Mouse (Mus musculus) ES-E14 (cell line): ENCODE results near the gene Zfand3. TPM values are rescaled to one million over a fixed set of nuclear protein-coding genes. Genes with fewer than 3 reads are reported as not detected.

Experiments used
- DNase-seq: peaks from one replicate; pipeline ENCODE4 v3.0.0-alpha.2; 2013; ENCODE audit warnings: low read depth, low spot score
- H3K27ac ChIP-seq: 2 replicates; pipeline ENCODE4 v1.5.1; 2012; ENCODE audit warnings: low read depth, mild to moderate bottlenecking, low read length, moderate library complexity, mixed read lengths; ENCODE audit not compliant: poor library complexity, insufficient read depth, severe bottlenecking
- H3K36me3 ChIP-seq: 2 replicates; pipeline ENCODE4 v1.6.1; 2012; ENCODE audit warnings: mild to moderate bottlenecking, low read length, moderate library complexity, mixed read lengths; ENCODE audit not compliant: control insufficient read depth, poor library complexity, insufficient read depth, severe bottlenecking
- H3K4me1 ChIP-seq, 2 experiments: fragments of 150-350 bp in 1 of 2; sonication (generic) in 1 of 2; 2 replicates each; pipeline ENCODE4 v1.6.1; 2012; ENCODE audit warnings: low read length in 2 of 2, mild to moderate bottlenecking in 1 of 2, mixed read lengths in 1 of 2; ENCODE audit not compliant: control insufficient read depth in 2 of 2, insufficient read depth in 2 of 2, poor library complexity in 1 of 2
- H3K4me3 ChIP-seq, 2 experiments: fragments of 150-350 bp in 1 of 2; sonication (generic) in 1 of 2; 2 replicates each; pipeline ENCODE4 v1.5.1; 2012; ENCODE audit warnings: low read length in 2 of 2, low read depth in 1 of 2, mild to moderate bottlenecking in 1 of 2, mixed read lengths in 1 of 2; ENCODE audit not compliant: insufficient read depth in 1 of 2, poor library complexity in 1 of 2, severe bottlenecking in 1 of 2
- H3K9ac ChIP-seq: 2 replicates; pipeline ENCODE4 v1.6.1; 2012; ENCODE audit warnings: low read depth, mild to moderate bottlenecking, low read length, mixed read lengths; ENCODE audit not compliant: poor library complexity, insufficient read depth, severe bottlenecking
- H3K9me3 ChIP-seq: fragments of 150-350 bp; sonication (generic); 2 replicates; pipeline ENCODE4 v1.6.1; 2012; ENCODE audit warnings: low read depth, mild to moderate bottlenecking, low read length; ENCODE audit not compliant: control insufficient read depth, insufficient read depth
- CHD2 ChIP-seq: IDR thresholded peaks from 2 replicates; pipeline ENCODE4 v1.6.1; 2014; ENCODE audit warnings: mild to moderate bottlenecking, low read depth, low read length, inconsistent platforms
- HCFC1 ChIP-seq: IDR thresholded peaks from 2 replicates; pipeline ENCODE4 v1.6.1; 2012; ENCODE audit warnings: low read length, inconsistent platforms, borderline replicate concordance; ENCODE audit not compliant: insufficient read depth
- MAFK ChIP-seq: IDR thresholded peaks from 2 replicates; pipeline ENCODE4 v1.6.1; 2014; ENCODE audit warnings: mild to moderate bottlenecking, low read depth, low read length, inconsistent platforms; ENCODE audit not compliant: insufficient read depth
- ZC3H11A ChIP-seq: IDR thresholded peaks from 2 replicates; pipeline ENCODE4 v1.6.1; 2012; ENCODE audit warnings: low read depth, mild to moderate bottlenecking, inconsistent platforms, low read length, borderline replicate concordance
- ZNF384 ChIP-seq: IDR thresholded peaks from 2 replicates; pipeline ENCODE4 v1.6.1; 2012; ENCODE audit warnings: low read depth, low read length, inconsistent platforms
- in situ Hi-C, 2 experiments: fragments of 600-800 bp; cut with MboI; formaldehyde crosslinking; loops; one replicate each; pipeline ENCODE4 v1.15.1; 2025; ENCODE audit warnings: low sequenced_read_pairs in 2 of 2, inconsistent platforms in 1 of 2; ENCODE audit not compliant: unreplicated experiment in 2 of 2
- total RNA-seq: library from RNA; depleted of rRNA; stranded (reverse); fragments of 300-350 nt; gene quantifications from 2 replicates; pipeline ENCODE4 v1.2.3, GENCODE M21; 2012

Gene Zfand3
- total RNA-seq, 1 experiment = 43.3 TPM

- H3K4me1 ChIP-seq = peaks cover 0 to under 1% of the 10 kb centered on the region in 2 experiments; a peak in 2 of 4 replicates
- H3K4me3 ChIP-seq = no peak overlapping the region
- H3K36me3 ChIP-seq = peaks cover 9% of the 10 kb centered on the region; the same call in 1 of the 2 replicates
- H3K9ac ChIP-seq = no peak overlapping the region
- TF ChIP-seq CHD2 (no peak), ZNF384 (no peak), MAFK (no peak), HCFC1 (no peak), ZC3H11A (no peak)
- in situ Hi-C loops = no loop called here
- no peak overlapping the region for H3K27ac ChIP-seq
- H3K9me3 ChIP-seq = no peaks in the 10 kb centered on the region
- DNase-seq = no peak
Measured at GRCm38 (mm10) chr17:30193615-30194014, 189.1 kb downstream of the Zfand3 start.

- Histone ChIP-seq H3K9me3 (no peaks in the 10 kb centered on the region), H3K4me1 (no peaks in the 10 kb centered on the region; a peak in 1 of 4 replicates), H3K9ac (no peak overlapping the region), H3K36me3 (peaks cover 9% of the 10 kb centered on the region; the same call in 1 of the 2 replicates), H3K27ac (no peak overlapping the region), H3K4me3 (no peak overlapping the region)
- TF ChIP-seq MAFK = no peak
- TF ChIP-seq CHD2 = no peak
- TF ChIP-seq ZC3H11A = no peak
- no peak for DNase-seq
- in situ Hi-C loops = no loop called here
Measured at GRCm38 (mm10) chr17:30194091-30194490, 189.6 kb downstream of the Zfand3 start.

- Histone ChIP-seq H3K27ac (no peak overlapping the region), H3K36me3 (peaks cover 9% of the 10 kb centered on the region; the same call in 1 of the 2 replicates), H3K4me3 (no peak overlapping the region), H3K4me1 (no peaks in the 10 kb centered on the region; a peak in 1 of 4 replicates), H3K9ac (no peak overlapping the region), H3K9me3 (no peaks in the 10 kb centered on the region)
- in situ Hi-C loops = no loop called here
- no peak for DNase-seq
- TF ChIP-seq ZNF384 = no peak
- no peak for TF ChIP-seq ZC3H11A
- no peak for TF ChIP-seq MAFK
- no peak for TF ChIP-seq HCFC1
- TF ChIP-seq CHD2 = no peak
Measured at GRCm38 (mm10) chr17:30194629-30195445, 190.3 kb downstream of the Zfand3 start.

- TF ChIP-seq MAFK (no peak), CHD2 (no peak), ZC3H11A (no peak), ZNF384 (no peak), HCFC1 (no peak)
Measured at GRCm38 (mm10) chr17:30195591-30196183, 191.2 kb downstream of the Zfand3 start.

More at GRCm38 (mm10) chr17:30195591-30196183, 191.2 kb downstream of the Zfand3 start:
- Histone ChIP-seq H3K4me1 (no peaks in the 10 kb centered on the region; a peak in 1 of 4 replicates), H3K27ac (no peak overlapping the region), H3K9ac (no peak overlapping the region), H3K9me3 (no peaks in the 10 kb centered on the region), H3K4me3 (no peak overlapping the region), H3K36me3 (peaks cover 7% of the 10 kb centered on the region; the same call in 1 of the 2 replicates)
- in situ Hi-C loops = no loop called here
- no peak for DNase-seq
